Mouse (Mus musculus): Measurements from ENCODE around the gene Bpifc. TPM values are rescaled to one million over a fixed set of nuclear protein-coding genes. Genes with fewer than 3 reads are reported as not detected.

Bpifc gene
- 0.64 and 0.78 TPM in 2 replicates for polyA plus RNA-seq (2012; rRNA removed)

GRCm38 (mm10) chr10:86011781-86012180, at the start of gene Bpifc:
Bpifc (minus strand) TSS chr10:86011895.

GRCm38 (mm10) chr10:86021749-86022473, 10.2 kb upstream of the Bpifc start, which contains the start of gene Fbxo7:
Fbxo7 (plus strand) TSS chr10:86021972.

GRCm38 (mm10) chr10:85957464-85957950, 54.2 kb downstream of the Bpifc start, which contains the start of gene Rtcb:
Rtcb (minus strand) TSS chr10:85957823.

GRCm38 (mm10) chr10:85927676-85928445, 83.8 kb downstream of the Bpifc start, which contains the start of gene Ascl4:
Ascl4 (plus strand) TSS chr10:85927681.

GRCm38 (mm10) chr10:85916498-85917309, 95.0 kb downstream of the Bpifc start, which contains the start of gene Prdm4:
Prdm4 (minus strand) TSS chr10:85917142.

Other genes starting within 250 kb of the Bpifc start
- 10.0 and 13.7 TPM in 2 replicates for gene Pwp1, start 182.4 kb downstream of the Bpifc start, polyA plus RNA-seq (2012; rRNA removed)
- gene Prdm4, start 94.8 kb downstream of the Bpifc start, polyA plus RNA-seq (2012; rRNA removed) = 37.5 and 40.9 TPM in 2 replicates
- gene Ascl4, start 84.2 kb downstream of the Bpifc start, polyA plus RNA-seq (2012; rRNA removed) = 0.17 and 0.18 TPM in 2 replicates
- 39.2 and 60.4 TPM in 2 replicates for gene Rtcb, start 54.1 kb downstream of the Bpifc start, polyA plus RNA-seq (2012; rRNA removed)
- 22.0 and 32.4 TPM in 2 replicates for gene Fbxo7, start 10.1 kb upstream of the Bpifc start, polyA plus RNA-seq (2012; rRNA removed)